Mouse (Mus musculus) neural tube, embryonic 12.5 days (tissue): Measurements from ENCODE around the gene AC124502.3. TPM values are rescaled to one million over a fixed set of nuclear protein-coding genes. Genes with fewer than 3 reads are reported as not detected.

Experiments
- ATAC-seq: fragments of 200-750 bp; cut with Nextera tagmentation; 2 replicates; pipeline ENCODE4 v1.8.0; 2017; ENCODE audit warnings: low read depth, mild to moderate bottlenecking, moderate TSS enrichment, moderate library complexity; ENCODE audit not compliant: low FRiP score
- H3K27ac ChIP-seq: fragments of 300-500 bp; sonication (generic); 2 replicates; pipeline ENCODE4 v1.5.1; 2016
- H3K27me3 ChIP-seq: fragments of 300-500 bp; sonication (generic); replicated peaks from 2 replicates; pipeline ENCODE4 v1.6.1; 2016; ENCODE audit warnings: mild to moderate bottlenecking
- H3K36me3 ChIP-seq: fragments of 300-500 bp; sonication (generic); 2 replicates; pipeline ENCODE4 v1.6.1; 2016; ENCODE audit warnings: mild to moderate bottlenecking
- H3K4me1 ChIP-seq: fragments of 300-500 bp; sonication (generic); 2 replicates; pipeline ENCODE4 v1.6.1; 2016
- H3K4me2 ChIP-seq: fragments of 300-500 bp; sonication (generic); replicated peaks from 2 replicates; pipeline ENCODE4 v1.6.1; 2016; ENCODE audit warnings: mild to moderate bottlenecking
- H3K4me3 ChIP-seq: fragments of 300-500 bp; sonication (generic); 2 replicates; pipeline ENCODE4 v1.5.1; 2016
- H3K9ac ChIP-seq: fragments of 300-500 bp; sonication (generic); 2 replicates; pipeline ENCODE4 v1.6.1; 2016; ENCODE audit warnings: mild to moderate bottlenecking
- H3K9me3 ChIP-seq: fragments of 300-500 bp; sonication (generic); 2 replicates; pipeline ENCODE4 v1.6.1; 2016; ENCODE audit warnings: mild to moderate bottlenecking
- WGBS: fragments of 180-500 bp; shearing (Covaris S2); methylation state at CpG from one replicate; pipeline ENCODE4 v1.1.7; 2016; 5-methylcytosine and 5-hydroxymethylcytosine counted together
- polyA plus RNA-seq: library from polyadenylated mRNA; unstranded; fragments of >200 nt; fragmentation: Nextera tagmentation; extraction: Ambion mirVana; gene quantifications from 2 replicates; pipeline ENCODE4 v1.2.1, GENCODE M21; 2016

Gene AC124502.3
- polyA plus RNA-seq, 1 experiment from 2014 or later = 2.4 TPM

DNA sequence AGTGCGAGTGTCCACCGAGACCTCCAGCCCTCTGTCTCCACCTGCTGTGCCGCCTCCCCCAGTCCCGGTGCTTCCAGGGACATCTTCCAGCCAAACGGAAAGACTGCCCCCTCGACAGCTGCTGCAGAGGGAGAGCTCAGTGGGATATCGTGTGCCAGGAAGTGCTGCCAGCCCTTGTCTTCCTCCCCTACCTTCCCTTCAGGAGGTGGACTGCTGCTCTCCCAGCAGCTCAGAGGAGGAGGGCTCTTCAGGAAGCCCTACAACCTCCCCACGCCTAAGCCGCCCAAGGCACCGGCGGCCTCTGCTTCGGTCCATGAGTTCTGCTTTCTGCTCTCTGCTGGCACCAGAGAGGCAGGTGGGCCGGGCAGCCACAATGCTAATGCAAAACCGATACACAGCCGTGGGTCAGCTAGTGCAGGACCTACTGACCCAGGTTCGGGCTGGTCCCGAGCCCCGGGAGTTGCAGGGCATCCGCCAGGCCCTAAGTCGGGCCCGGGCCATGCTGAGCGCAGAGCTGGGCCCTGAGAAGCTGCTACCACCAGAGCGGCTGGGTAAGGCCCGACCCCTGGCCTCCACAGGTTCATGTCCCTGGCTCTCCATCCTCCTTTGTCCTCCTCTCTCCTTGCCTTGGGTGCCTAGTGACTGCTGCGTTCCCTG lies 13.6 kb downstream of the AC124502.3 start:
- Histone ChIP-seq H3K4me1 (peaks cover 21% of the 10 kb centered on the region), H3K27me3 (peaks cover 48% of the 10 kb centered on the region), H3K27ac (no peak overlapping the region), H3K9me3 (no peaks in the 10 kb centered on the region), H3K36me3 (peaks cover 27% of the 10 kb centered on the region), H3K4me2 (peak overlapping the region; percentile 9; the same call in 1 of the 2 replicates), H3K9ac (no peak overlapping the region), H3K4me3 (no peak overlapping the region)
- no peak for ATAC-seq
- 26% methylated on average over 25 of the region's 25 CpGs for WGBS

DNA sequence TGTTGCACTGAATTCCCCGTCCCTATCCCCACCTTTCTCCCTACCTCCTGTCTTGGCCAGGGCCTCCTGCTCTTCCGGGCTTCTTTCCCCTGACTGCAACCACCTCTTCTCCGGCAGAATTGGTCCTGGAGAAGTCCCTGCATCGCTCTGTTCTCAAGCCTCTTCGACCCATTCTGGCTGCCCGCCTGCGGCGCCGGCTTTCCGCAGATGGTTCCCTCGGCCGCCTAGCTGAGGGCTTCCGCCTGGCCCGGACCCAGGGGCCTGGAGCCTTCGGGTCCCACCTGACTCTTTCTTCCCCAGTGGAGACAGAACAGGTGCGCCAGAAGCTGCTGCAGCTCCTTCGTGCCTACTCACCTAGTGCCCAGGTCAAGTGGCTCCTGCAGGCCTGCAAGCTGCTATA lies 14.2 kb downstream of the AC124502.3 start:
- Histone ChIP-seq H3K27ac (no peak overlapping the region), H3K27me3 (peaks cover 48% of the 10 kb centered on the region), H3K4me2 (no peak overlapping the region), H3K9ac (no peak overlapping the region), H3K4me3 (no peak overlapping the region), H3K9me3 (no peaks in the 10 kb centered on the region), H3K4me1 (peaks cover 21% of the 10 kb centered on the region), H3K36me3 (peaks cover 22% of the 10 kb centered on the region)
- WGBS = 58% methylated on average over 17 of the region's 17 CpGs
- no peak for ATAC-seq

DNA sequence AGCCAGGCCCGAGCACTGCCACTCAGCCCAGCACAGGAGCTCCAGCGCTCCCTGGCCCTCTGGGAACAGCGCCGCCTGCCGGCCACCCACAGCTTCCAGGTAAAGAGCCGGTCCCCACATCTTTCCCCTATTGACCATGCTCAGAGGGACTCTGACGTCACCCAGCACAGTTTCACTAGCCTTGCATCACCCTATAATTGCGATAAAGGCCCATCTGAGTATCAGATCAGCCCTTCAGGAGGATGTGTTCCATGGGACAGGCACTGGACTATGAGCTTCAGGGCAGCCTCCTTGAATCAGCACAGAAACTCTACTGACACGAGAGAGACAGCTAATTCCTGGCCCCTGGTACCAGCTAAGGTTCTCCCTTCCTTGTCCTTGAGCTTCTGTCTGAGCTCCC lies 15.2 kb downstream of the AC124502.3 start:
- H3K4me3 ChIP-seq = no peak overlapping the region
- H3K4me2 ChIP-seq = no peak overlapping the region
- H3K36me3 ChIP-seq = peaks cover 12% of the 10 kb centered on the region
- no peaks in the 10 kb centered on the region for H3K9me3 ChIP-seq
- no peak overlapping the region for H3K27ac ChIP-seq
- peaks cover 24% of the 10 kb centered on the region for H3K4me1 ChIP-seq
- H3K9ac ChIP-seq = no peak overlapping the region
- ATAC-seq = no peak
- H3K27me3 ChIP-seq = peaks cover 48% of the 10 kb centered on the region
- 15% methylated on average over 9 of the region's 9 CpGs for WGBS

DNA sequence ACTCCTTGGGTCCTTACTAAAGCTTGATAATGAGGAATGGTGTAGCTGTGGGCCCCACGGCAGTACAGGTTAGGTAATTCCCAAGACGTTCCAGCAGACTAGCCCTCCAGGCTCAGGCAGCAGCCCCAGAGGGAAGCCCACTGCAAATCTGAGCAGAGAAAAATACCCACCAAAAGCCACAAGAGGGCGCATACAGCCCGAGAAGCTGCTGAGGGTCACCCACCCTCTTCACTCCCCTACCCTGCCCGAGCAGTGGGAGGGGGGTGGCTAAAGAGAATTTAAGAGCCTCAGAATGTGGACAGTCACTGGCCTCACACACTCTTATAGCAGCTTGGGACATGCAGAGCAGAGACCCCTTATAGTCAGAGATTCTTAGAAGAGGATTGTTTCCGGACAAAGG lies 17.6 kb downstream of the AC124502.3 start:
- ATAC-seq = 0 out of 2 replicates have a peak, but pooled peaks have one; percentile 6
- Histone ChIP-seq H3K27ac (no peak overlapping the region), H3K36me3 (no peaks in the 10 kb centered on the region), H3K9ac (no peak overlapping the region), H3K27me3 (peaks cover 34% of the 10 kb centered on the region), H3K4me3 (no peak overlapping the region), H3K4me1 (peaks cover 27% of the 10 kb centered on the region), H3K9me3 (no peaks in the 10 kb centered on the region), H3K4me2 (no peak overlapping the region)
- WGBS = 11% methylated on average over 6 of the region's 6 CpGs

DNA sequence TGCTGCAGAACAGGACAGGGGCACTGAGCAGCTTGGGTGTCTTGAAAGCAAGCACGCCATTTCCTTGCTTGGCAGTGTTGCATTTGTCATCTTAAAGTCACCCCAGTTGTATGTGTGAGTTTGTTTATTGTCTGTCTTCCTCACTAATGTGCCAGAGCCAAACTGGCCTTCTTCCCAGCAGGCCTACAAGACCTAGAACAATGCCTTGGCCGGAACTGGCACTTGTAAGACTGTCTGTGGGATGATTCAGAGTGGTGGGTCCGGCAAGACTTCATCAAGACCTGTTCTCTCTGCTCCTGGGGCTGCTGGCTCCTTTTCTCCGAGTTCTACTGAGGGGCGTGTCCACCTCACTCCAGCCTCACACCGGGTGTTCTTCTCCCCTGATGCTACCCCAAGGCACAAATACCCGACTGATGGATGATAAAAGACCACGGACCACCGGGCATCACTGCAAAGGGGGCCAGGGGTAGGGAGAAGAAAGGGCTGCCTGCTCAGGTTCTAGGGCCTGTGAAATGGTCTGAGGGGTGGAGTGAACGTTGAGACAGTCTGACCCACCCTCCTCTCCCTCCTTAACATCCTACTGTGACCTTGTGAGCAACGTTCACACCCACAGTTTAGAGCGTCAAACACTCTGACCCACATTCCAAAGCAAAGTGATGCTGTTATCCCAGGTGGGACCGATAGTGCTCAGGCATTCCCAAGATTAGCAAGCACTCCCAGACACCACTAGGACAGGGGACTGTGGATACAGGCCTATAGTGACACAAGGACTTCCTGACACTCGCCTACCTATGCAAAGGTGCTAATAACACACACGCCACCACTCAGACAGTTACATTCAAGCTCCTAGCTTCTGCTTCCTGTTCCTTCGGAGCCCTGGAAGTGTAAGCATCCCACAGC lies 19.4 kb downstream of the AC124502.3 start:
- no peak overlapping the region for H3K9ac ChIP-seq
- H3K4me2 ChIP-seq = no peak overlapping the region
- no peaks in the 10 kb centered on the region for H3K36me3 ChIP-seq
- no peak for ATAC-seq
- no peak overlapping the region for H3K27ac ChIP-seq
- peaks cover 27% of the 10 kb centered on the region for H3K4me1 ChIP-seq
- no peak overlapping the region for H3K4me3 ChIP-seq
- 20% methylated on average over 16 of the region's 16 CpGs for WGBS
- no peaks in the 10 kb centered on the region for H3K9me3 ChIP-seq
- H3K27me3 ChIP-seq = peaks cover 15% of the 10 kb centered on the region

DNA sequence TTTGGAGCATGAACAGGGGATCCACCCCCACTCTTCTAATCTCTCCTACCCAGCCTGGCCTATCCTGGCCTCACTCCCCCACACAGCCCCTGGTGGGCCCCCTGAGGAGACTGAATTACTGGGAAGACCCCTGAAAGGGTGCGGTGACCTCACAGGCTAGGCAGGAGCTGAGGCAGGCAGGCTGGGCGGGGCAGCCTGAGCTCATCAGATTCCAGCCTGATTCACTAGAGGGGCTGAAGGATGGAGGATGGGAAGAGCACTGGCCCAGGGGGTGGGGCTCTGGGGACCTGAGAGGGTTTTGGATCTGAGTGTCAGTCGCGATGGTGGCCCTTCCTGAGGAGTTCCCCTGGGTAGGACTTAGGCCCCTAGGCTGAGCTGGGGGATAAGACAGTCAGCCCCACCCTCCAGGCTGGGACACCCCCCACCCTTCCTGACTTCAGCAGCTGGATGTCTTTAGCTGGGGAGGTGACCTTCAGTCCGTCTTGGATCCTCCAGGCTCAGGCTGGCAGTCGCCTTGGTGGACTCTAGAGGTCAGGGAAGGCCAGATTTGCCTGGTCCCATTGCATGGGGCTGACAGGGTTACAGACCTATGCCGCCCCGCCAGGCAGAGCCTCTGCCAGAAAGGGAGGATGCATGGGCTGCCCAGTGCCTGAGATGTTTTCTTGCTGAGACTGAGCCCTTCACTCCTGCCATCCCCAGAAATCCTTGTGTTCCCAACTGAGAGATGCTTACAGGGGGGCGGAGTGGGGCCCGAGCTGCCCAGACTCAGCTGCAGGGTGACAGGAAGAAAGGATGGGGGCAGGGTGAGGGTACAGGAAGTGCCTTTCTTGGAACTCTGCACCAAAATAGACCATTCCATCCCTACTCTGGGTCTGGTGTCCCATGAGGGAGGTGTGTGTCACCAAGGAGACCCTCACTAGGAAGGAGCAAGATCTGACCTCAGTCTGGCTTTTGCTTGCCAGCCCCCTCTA lies 20.4 kb downstream of the AC124502.3 start:
- H3K4me3 ChIP-seq = no peak overlapping the region
- H3K27ac ChIP-seq = no peak overlapping the region
- H3K9ac ChIP-seq = peak overlapping the region; percentile 9; the same call in 1 of the 2 replicates
- ATAC-seq = no peak
- H3K9me3 ChIP-seq = no peaks in the 10 kb centered on the region
- H3K27me3 ChIP-seq = 0 out of 2 replicates have a peak, but pooled peaks cover 8% of the 10 kb centered on the region
- peaks cover 27% of the 10 kb centered on the region for H3K4me1 ChIP-seq
- no peak overlapping the region for H3K4me2 ChIP-seq
- no peaks in the 10 kb centered on the region for H3K36me3 ChIP-seq
- 16% methylated on average over 10 of the region's 10 CpGs for WGBS

DNA sequence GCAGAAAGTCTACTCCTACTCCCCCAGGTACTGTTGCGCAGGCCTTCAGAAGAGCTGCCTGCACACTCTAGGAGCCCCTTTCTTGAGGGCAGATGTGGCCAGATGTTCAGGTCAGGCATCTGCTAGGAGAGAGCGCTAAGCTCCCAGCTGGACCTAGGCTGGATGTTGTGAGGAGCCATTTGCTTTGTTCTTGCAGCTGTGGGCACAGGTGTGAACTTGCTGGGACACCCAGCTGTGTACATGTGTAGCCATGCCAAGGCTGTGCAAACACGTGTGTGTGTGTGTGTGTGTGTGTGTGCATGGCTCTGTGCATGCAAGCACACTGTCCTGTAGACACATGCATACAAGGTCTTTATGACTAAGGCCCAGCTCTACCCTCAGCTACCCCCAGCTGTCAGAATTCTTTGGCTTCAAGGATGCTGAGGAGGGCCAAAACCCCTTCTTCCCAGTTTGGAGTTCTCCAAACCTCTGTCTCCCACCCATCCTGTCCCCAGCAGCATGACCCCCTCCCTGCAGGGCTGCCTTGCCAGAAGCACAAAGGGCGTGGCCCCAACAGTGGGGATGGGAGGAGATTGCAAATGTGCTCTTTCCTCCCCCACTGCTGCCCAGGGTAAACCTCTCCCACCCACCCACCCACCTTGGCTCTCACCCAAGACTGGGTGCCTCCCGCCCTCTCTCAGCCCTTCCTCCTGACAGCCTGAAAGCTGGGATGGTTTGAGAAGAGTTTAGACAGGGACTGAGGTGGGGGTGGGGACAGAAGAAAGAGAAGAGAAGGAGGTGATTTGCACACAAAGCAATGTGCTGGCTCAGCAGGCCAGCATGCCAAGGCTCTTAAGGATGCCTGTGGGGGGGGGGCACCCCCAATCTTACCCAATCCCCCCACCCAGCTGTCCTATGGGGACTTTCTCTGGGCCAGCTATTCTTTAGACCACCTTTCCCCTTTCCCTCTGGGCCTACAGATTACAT lies 22.0 kb downstream of the AC124502.3 start:
- 0 out of 2 replicates have a peak overlapping the region, but pooled peaks have one; percentile 1 for H3K4me2 ChIP-seq
- H3K27ac ChIP-seq = no peak overlapping the region
- no peak overlapping the region for H3K4me3 ChIP-seq
- H3K4me1 ChIP-seq = peaks cover 34% of the 10 kb centered on the region
- H3K9ac ChIP-seq = no peak overlapping the region; the same call in 1 of the 2 replicates
- no peak for ATAC-seq
- 42% methylated on average over 5 of the region's 5 CpGs for WGBS
- H3K27me3 ChIP-seq = 0 out of 2 replicates have a peak, but pooled peaks cover 9% of the 10 kb centered on the region
- H3K9me3 ChIP-seq = no peaks in the 10 kb centered on the region
- no peaks in the 10 kb centered on the region for H3K36me3 ChIP-seq

DNA sequence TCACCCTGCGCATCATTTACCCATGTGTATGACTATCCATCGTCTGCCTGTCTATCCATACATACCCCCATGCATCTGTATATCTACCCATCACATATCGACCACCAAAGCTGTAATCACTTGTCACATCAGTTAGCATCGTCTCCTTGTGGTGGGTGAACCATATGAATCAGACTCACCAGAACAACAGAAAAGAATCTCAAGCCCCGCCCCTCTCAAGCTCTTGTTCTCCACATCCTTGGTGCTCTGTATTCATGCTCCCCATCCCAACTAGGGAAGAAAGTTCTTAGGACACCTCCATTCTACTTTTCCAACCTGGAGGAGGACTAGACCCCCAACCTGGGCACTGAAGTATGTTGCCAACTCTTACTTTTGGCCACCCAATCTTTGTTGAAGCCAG lies 23.4 kb downstream of the AC124502.3 start:
- Histone ChIP-seq H3K4me1 (peaks cover 31% of the 10 kb centered on the region), H3K36me3 (no peaks in the 10 kb centered on the region), H3K4me2 (no peak overlapping the region), H3K27me3 (peaks cover 12% of the 10 kb centered on the region), H3K27ac (no peak overlapping the region), H3K9ac (no peak overlapping the region), H3K9me3 (no peaks in the 10 kb centered on the region), H3K4me3 (no peak overlapping the region)
- no peak for ATAC-seq
- WGBS = 90% methylated on average over 5 of the region's 5 CpGs

DNA sequence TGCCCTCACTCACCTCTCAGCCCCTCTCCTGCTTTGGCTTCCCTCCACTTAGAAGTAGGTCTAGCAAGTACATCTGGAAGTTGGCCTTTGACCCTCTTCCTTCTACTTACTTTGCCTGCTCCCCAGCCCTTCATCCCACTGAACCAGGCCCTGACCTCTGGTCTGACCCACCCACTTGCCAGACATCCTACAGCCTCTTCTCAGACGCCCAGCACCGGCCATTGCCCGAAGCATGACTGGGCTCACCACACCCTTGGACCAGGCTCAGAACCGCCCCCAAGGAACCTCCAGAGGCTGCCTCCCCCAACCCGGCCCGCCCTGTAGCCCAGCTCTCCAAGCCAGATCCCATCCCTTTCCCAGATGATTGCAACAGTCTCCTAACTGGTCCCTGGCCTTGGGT lies 23.8 kb downstream of the AC124502.3 start:
- H3K27me3 ChIP-seq = peaks cover 16% of the 10 kb centered on the region
- H3K9me3 ChIP-seq = no peaks in the 10 kb centered on the region
- H3K4me3 ChIP-seq = no peak overlapping the region
- no peaks in the 10 kb centered on the region for H3K36me3 ChIP-seq
- no peak overlapping the region for H3K9ac ChIP-seq
- ATAC-seq = no peak
- 74% methylated on average over 6 of the region's 6 CpGs for whole genome bisulfite sequencing
- no peak overlapping the region for H3K27ac ChIP-seq
- peaks cover 35% of the 10 kb centered on the region for H3K4me1 ChIP-seq
- H3K4me2 ChIP-seq = no peak overlapping the region

DNA sequence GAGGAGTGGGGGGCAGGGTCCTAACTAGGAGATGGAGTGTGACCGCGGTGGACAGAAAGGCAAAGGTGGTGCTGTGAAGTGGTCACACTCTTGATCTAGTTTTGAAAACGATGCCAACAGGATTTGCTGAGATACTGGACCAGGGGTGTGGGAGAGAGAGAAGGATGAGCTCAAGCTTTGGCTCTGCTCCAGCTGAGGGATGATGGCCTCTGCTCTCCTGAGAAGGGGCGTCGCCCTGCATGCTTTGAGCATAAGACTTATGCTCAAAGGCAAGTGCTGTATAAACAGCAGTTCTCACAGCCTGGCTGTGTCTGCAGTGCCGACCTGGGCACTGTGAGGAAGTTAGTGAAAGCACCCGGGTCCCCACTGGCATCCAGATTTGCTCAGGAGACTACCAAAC lies 26.4 kb downstream of the AC124502.3 start:
- WGBS = 69% methylated on average over 7 of the region's 7 CpGs
- Histone ChIP-seq H3K4me2 (no peak overlapping the region), H3K9me3 (no peaks in the 10 kb centered on the region), H3K4me1 (peaks cover 49% of the 10 kb centered on the region), H3K4me3 (no peak overlapping the region), H3K27me3 (peaks cover 42% of the 10 kb centered on the region), H3K36me3 (no peaks in the 10 kb centered on the region), H3K27ac (no peak overlapping the region), H3K9ac (0 out of 2 replicates have a peak overlapping the region, but pooled peaks have one; percentile 3)
- no peak for ATAC-seq
